Mouse (Mus musculus) monocyte, adult 2 months (primary cell): Measurements from ENCODE around the gene Gart.

Source experiments
- DNase-seq, 2 experiments: peaks; one replicate each; pipeline ENCODE4 v3.0.0; 2022; ENCODE audit warnings: low spot score in 2 of 2, low read depth in 1 of 2

Gene Gart

DNA sequence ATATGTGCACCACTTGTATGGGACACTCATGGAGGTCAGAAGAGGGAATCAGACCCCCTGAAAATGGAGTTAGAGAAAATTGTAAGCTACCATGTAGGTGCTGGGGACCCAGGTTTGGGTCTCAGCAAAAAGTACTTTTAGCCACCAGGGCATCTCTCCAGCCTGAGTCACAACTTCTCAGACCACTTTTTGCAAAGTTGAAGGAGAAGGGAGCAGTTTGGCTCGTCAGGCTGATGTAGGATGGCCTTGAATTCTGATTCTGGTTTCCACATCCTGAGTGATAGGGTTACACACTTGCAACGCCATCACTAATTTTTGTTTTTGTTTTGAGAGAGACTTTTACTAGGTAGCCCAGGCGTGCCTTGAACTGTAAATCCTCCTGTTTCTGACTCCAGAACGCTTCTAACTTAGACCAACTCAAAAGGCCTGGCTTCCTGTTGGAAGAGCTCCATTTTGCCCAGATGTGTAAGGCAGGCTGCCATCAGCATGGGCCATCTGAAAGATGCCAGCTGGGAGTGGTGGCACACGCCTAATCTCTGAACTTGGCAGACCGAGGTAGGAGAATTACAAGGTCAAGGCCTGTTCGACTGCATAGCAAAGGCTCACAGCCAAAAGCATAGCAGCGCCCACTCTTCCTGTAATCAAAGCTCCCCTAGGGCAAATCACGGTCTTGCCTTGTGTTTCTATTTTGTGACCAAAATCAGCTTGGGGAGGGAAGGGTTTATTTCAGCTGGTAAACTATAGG is 37.1 kb downstream of the Gart start:
- no peak for DNase-seq

GRCm38 (mm10) chr16:91606958-91607357 is 39.8 kb downstream of the Gart start:
- DNase-seq, result peak in 1 of 2 experiments; percentile 41

- DNase-seq, result no peak
Observed at GRCm38 (mm10) chr16:91605156-91605555, 41.6 kb downstream of the Gart start.

- no peak for DNase-seq
Observed at GRCm38 (mm10) chr16:91601693-91602092, 45.1 kb downstream of the Gart start.

DNA sequence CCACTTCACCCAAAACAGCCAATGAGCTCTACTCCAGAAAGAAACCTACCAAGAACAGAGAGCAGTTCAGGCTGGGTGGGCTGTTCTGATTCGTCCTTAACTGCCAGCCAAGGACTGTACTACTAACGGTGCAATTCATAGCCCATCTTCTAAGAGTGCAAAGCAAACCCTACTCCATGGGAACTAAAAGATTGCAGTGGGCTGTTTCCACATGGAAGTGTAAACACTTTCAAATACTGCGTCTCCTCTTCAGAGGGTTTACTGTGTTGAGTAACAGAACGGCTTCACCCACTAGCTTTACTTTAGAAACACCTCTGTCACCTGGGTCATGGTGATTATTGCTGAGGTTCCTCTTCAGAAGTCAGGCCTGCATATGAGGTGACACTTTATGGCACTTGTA is 45.7 kb downstream of the Gart start:
- no peak for DNase-seq

DNA sequence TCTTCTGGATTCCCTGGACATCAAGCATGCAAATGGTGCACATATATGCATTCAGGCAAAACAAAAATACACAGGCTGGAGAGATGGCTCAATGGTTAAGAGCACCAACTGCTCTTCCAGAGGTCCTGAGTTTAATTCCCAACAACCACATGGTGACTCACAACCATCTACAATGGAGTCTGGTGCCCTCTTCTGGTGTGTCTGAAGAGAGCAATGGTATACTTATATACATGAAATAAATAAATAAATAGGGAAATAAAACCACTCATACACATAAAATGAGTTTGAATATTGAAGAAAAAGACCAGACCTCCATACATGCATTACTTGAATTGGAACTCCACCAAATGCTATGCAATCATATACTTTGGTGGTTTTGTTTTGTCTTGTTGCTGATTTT is 47.5 kb downstream of the Gart start:
- DNase-seq, result no peak

- DNase-seq, result peak; percentile 90 to 97
Observed at GRCm38 (mm10) chr16:91597672-91598010, 49.1 kb downstream of the Gart start, which contains the start of gene Tmem50b. Gene Tmem50b, minus strand, starts transcription at chr16:91597800.

DNA sequence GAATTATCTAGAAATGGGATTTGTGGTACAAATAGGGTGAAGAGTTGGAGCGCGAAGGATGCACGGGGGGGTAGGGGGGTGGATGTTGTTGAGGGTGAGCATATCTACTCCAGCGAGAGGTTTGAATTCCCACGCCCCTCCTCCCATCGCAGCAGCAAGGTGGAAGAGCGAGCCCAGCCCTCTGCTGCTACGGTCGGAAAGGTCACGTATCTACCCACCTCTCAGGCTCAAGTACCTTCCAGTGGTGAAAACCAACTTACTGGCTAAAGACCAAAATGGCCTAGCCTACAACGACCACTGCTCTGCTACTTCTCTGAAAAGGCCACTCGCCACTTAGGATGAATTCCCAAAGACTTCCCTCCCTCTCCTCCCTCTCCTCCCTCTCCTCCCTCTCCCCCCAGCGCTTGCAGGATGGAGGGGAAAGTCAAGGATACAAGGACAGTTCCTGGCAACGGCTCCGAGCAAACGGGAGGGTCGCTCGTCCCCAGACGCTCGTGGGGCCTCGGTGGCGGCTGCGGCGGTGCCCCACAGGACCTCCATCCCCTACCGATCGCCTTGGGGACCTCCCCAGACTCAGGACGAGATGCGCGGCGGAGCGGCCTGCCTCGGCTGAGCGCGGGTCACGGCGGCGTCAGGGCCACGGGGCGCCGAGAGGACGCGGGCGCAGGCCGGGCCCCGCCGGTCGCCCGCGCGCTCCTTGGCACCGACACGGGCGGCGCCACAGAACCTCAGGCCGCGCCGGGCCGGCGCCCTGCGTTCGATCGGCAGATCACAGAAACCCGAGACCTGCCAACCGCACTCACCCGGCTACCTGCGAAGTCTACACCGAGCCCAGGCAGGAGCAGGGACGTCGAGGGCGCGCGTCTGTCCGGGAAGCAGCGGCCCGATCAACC is 49.7 kb downstream of the Gart start:
- DNase-seq, result peak in 1 of 2 experiments; percentile 9

DNA sequence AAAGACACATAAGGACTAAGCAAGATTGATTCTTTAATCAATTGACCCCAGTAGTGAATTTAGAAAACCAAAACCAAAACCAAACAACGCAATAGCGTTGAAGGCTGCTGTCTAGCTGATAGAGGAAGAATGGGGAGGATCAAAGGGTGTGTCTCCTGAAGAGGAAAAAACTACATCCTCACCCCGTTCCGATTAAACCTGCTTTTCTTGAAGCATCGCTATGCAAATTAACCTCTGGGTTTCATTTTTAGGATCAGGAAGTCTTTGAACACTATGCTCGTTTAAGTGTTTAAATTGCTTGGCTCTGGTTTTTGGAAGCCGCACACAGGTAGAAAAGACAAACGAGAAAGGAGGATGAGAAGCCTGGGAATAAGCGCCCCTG is 50.4 kb downstream of the Gart start:
- DNase-seq, result no peak

- no peak for DNase-seq
Observed at GRCm38 (mm10) chr16:91595076-91595475, 51.7 kb downstream of the Gart start.

DNA sequence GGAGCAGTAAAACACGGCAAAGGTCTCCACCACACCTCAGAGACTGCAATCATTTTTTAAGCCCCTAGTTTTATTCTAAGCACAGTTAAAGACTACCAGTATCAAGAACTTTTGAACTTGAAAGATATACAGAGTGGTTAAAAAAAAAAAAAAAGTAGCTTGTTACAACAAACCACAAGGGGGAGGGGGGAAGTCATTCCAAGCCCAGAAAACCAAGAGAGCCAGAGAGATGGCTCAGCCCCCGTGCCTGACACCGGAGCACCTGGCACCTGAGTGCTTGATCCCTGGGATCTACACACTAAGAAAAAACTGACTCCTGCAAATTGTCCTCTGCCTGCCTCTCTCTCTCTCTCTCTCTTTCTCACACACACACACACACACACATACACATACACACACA is 53.5 kb downstream of the Gart start:
- no peak for DNase-seq

- no peak for DNase-seq
Observed at GRCm38 (mm10) chr16:91592162-91592561, 54.6 kb downstream of the Gart start.

- DNase-seq, result no peak
Observed at GRCm38 (mm10) chr16:91588703-91589102, 58.0 kb downstream of the Gart start.

DNA sequence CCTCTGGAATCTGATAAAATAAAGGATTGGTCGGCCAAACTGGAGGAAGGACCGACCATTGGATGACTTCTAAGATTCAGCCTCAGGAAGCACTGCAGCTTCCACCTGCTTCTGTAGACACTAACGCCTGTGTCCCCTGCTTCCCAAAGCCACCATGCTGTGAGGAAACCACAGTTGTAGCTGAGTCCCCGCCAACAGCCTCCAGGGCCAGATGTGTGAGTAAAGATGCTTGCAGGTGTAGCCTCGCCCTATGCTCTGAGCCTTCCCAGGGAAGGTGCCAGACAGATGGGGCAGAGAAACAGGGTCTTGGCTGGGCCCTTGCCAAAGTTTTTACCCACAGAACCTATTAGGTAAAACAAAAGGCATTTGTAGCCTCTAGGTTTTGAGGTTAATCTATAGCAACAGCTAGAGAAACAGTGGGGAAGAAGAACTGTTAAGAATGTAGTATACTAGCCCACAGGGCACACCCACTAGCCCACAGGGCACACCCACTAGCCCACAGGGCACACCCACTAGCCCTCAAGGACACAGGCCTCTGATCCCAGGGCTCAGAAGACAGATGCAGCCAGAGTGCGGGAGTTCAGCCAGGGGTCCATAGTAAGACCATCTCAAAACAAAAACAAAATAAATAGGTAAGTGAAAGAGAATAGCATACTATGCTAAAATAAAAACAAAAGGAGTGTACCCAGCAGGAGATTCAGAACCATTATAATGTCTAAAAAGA is 58.9 kb downstream of the Gart start:
- no peak for DNase-seq

- DNase-seq, result no peak
Observed at GRCm38 (mm10) chr16:91586244-91586643, 60.5 kb downstream of the Gart start.

GRCm38 (mm10) chr16:91585617-91586016 is 61.1 kb downstream of the Gart start:
- no peak for DNase-seq

- no peak for DNase-seq
Observed at GRCm38 (mm10) chr16:91582307-91582706, 64.4 kb downstream of the Gart start.

- no peak for DNase-seq
Observed at GRCm38 (mm10) chr16:91578980-91579720, 67.6 kb downstream of the Gart start.

DNA sequence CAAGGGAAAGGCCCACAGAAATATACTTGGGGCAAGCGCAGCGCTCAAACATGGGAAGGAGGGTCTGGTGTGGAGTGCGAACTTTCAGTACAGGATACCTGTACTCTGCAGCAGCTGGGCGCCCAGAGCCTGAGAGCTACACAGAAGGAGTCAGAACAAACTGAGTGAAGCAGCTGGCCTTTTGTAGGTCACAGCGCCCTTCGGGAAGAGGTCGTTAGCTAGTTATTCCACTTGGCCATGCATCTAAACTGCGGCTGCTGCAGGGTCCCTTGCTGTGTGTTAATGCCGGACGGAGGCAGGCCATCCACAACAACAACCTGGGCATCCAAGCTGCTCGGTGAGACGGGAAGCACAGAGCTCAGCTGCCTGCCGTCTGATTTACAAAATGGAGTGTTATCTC is 71.6 kb downstream of the Gart start:
- no peak for DNase-seq
